In the genomic region with DNA sequence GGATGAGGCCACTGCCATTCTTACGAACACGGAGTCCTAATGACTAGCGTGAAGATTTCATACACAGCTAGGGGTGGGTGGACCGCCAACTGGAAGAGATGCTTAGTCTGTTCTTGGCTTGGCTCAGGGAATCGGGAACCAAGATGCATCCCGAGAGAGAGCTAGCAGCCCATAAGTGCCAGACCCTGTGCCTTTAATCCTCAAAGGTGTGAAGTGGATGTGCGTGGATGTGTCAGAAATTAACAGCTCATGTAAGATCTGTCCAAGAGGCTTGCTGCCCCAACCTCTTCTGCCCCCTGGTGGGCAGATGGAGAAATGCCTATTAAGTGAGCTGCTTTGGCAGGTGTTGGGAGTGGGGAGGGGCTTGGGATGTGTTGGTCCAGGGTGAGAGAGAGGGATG, we compare ENCODE assay signal across 7 mouse cellular contexts. TPM values are rescaled to one million over a fixed set of nuclear protein-coding genes. Genes with fewer than 3 reads are reported as not detected.
DNase-seq lines count a peak whose midpoint lies in the region; ATAC-seq lines count a peak whose summit lies in the region.

No protein-coding gene starts in this region.

- no peak for ATAC-seq in neural tube, embryonic 15.5 days (ENCODE audit: low FRiP score)

- 62% methylated on average over 7 of the region's 7 CpGs for WGBS in neural tube, embryonic 15.5 days

- peaks cover under 1% of the 10 kb centered on the region; the same call in 1 of the 2 replicates for H3K27me3 ChIP-seq in neural tube, embryonic 15.5 days (replicated peaks)

- H3K4me2 ChIP-seq in neural tube, embryonic 15.5 days: no peak overlapping the region

- H3K9ac ChIP-seq in neural tube, embryonic 15.5 days (replicated peaks): no peak overlapping the region

- no peak overlapping the region for H3K4me3 ChIP-seq in neural tube, embryonic 15.5 days (replicated peaks)

- peak; percentile 57 for DNase-seq in neural tube, embryonic 10.5 days (ENCODE audit: extremely low spot score, low spot score)
- DNase-seq in R1 (ENCODE audit: low read depth, low spot score): peak; percentile 75
- DNase-seq in cerebellum, adult 9-11 months: peak; percentile 61
- peak; percentile 34 to 53 for DNase-seq in gastrocnemius, postnatal 4 days (ENCODE audit: low spot score in 2 of 2)
- DNase-seq in left cerebral cortex, postnatal 4 days: peak; percentile 62
- peak; percentile 71 for DNase-seq in retina, postnatal 1 day

- intact Hi-C loops in left cerebral cortex, postnatal 4 days (cut with DNase I): no loop called here

- H3K9me3 ChIP-seq in neural tube, embryonic 15.5 days (replicated peaks): no peaks in the 10 kb centered on the region

- H3K27ac ChIP-seq in neural tube, embryonic 15.5 days (replicated peaks): no peak overlapping the region

- peaks cover 7% of the 10 kb centered on the region; the same call in 1 of the 2 replicates for H3K4me1 ChIP-seq in neural tube, embryonic 15.5 days

- no peaks in the 10 kb centered on the region for H3K36me3 ChIP-seq in neural tube, embryonic 15.5 days

RNA-seq across cellular contexts. Expression of a gene that starts 20.8 kb away (rescaled TPM):
- polyA plus RNA-seq in neural tube, embryonic 15.5 days (2015; fragmentation: Nextera tagmentation; extraction: Ambion mirVana): 6.5 and 9.3 TPM in 2 replicates
- 1 to 10 TPM in 1 of 2 experiments, under 1 TPM in 1; 0.64 to 1.0 TPM for total RNA-seq in gastrocnemius, postnatal 4 days (2021)
- total RNA-seq in left cerebral cortex, postnatal 4 days (2021): 10 to 100 TPM; 32.3 to 36.6 TPM

RNA-seq across cellular contexts. Expression of a gene that starts 40.2 kb away (rescaled TPM):
- 0.06 and 0.50 TPM in 2 replicates for polyA plus RNA-seq in neural tube, embryonic 15.5 days (2015; fragmentation: Nextera tagmentation; extraction: Ambion mirVana)
- total RNA-seq in gastrocnemius, postnatal 4 days (2021): not detected
- total RNA-seq in left cerebral cortex, postnatal 4 days (2021): not detected

RNA-seq across cellular contexts. Expression of a gene that starts 56.7 kb away (rescaled TPM):
- polyA plus RNA-seq in neural tube, embryonic 15.5 days (2015; fragmentation: Nextera tagmentation; extraction: Ambion mirVana): 31.2 and 36.4 TPM in 2 replicates
- 10 to 100 TPM; 11.2 to 13.2 TPM for total RNA-seq in gastrocnemius, postnatal 4 days (2021)
- 10 to 100 TPM; 12.6 to 13.2 TPM for total RNA-seq in left cerebral cortex, postnatal 4 days (2021)

Comparison
In these comparisons a context has a peak if more than half of its experiments do, and no peak if none do; other contexts are left out.
1. RNA of a gene that starts 20.8 kb away (total RNA-seq): 32.3 to 36.6 TPM in left cerebral cortex, postnatal 4 days; 0.64 to 1.0 TPM in gastrocnemius, postnatal 4 days; every median in the first group is over 10 times any median in the second.
2. Peak in every context shown above with its lines, with median percentiles within 50 percentile points of each other: DNase-seq.